Mouse (Mus musculus): Measurements from ENCODE around the gene Sox12. TPM values are rescaled to one million over a fixed set of nuclear protein-coding genes. Genes with fewer than 3 reads are reported as not detected.
"Not testable (repeated sequence)": the region's sequence is repeated elsewhere in the genome, so short reads cannot be mapped to it uniquely, and the experiment has no call there.

Sox12 gene
- total RNA-seq, 1 experiment from 2014 or later: 0.70 TPM

DNA sequence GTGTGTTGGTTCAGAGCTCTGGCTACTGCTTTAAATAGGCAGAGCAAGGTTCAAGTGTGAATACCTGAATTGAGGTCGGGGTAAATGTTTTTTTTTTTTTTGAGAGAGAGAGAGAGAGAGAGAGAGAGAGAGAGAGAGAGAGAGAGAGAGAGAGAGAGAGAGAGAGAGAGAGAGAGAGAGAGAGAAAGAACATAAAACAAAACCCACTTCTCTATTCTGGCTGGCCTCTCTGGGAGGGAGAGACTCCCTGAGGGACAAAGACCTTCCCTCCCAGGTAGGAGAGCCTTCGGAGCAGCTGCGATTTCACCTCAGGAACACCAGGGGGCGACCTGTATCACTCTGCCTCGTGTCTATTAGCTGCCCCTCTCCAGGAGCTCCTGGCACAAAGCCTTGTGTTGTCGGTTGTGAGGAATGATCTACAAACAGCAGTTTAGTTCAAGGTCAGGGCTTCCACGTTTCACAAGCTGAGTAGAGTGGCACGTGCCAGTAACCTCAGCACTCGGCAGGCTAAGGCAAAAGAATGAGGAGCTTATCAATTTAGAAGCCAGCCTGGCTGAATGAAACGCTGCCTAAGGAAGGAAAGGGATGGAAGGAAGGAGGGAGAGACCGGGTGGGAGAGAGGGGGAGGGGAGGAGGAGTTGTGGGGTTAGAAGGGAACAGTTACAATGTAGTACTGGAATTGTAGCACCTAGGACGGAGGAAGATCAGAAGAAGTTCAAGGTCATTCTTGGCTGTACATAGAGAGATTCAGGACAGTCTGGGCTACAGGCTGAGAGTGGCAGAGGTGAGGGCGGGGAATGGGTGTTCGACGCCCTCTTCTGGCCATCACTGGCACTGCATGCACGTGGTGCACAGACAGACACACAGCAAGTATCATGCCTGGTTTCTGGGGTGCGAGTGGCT, 34.4 kb downstream of the Sox12 start:
- ATAC-seq (ENCODE audit: extremely low read depth, insufficient number of reproducible peaks, low FRiP score, poor library complexity, severe bottlenecking): peak; percentile 77

DNA sequence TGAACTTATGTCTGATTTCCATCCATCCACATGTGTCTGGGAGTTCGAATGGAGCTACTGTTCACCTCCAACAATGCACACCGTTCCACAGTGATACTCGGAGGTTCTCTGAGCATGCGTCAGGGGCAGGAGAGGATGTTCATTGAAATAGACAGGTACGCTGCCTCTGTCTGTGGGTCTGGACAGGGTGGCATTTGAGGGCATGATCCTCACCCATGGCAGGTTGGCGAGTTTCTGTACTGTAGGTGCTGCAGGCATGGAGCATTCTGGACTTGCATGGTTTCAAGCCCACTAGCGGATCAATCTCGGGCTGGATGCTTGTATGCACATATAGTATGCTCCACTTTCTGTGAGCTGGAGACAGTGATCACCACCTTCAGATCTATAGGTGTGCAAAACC, 36.7 kb downstream of the Sox12 start:
- no peak for ATAC-seq (ENCODE audit: extremely low read depth, insufficient number of reproducible peaks, low FRiP score, poor library complexity, severe bottlenecking)

DNA sequence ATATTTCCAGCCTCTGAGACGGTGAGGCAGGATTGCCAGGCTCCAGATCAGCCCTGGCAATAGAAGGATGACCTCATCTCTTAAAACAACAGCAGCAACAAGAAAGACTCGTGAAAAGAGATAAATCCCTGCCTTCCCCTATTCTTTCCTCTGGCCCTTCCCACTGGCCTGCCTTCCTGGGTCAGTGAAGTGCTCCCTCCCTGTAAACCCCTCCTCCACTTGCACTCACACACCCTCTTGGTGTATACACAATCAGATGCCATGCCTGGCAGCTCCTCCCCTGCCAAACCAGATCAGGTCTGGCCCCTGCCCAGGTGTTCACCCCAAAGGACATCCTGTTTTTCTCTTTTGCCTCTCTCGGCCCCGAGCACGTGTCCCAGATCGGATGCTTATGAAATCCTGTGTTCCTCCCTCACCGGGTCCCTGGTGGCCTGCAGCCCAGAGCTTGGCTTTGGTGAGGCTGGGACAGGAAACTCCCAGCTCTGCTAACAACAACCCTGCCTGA, 37.5 kb downstream of the Sox12 start:
- no peak; the same call in 1 of the 2 replicates for ATAC-seq (ENCODE audit: extremely low read depth, insufficient number of reproducible peaks, low FRiP score, poor library complexity, severe bottlenecking)

DNA sequence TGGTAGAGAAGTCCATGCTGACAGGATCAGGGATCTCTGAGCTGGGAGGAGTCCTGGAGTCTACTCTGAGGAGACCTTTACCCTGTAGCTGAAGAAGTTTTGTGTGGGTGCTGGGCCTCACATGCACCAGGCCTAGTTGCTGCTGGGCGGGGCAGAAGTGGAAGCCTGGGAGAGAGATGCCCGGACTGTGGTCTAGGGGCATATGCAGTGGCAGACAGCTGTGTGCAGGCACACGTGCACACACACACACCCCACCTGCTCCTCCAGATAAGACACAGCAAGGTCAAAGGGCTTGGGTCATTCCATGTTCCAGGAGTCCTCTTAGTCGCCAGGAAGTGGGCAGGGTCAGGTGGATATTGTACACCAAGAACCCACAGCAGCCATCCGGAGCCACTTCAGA, 38.2 kb downstream of the Sox12 start:
- ATAC-seq (ENCODE audit: extremely low read depth, insufficient number of reproducible peaks, low FRiP score, poor library complexity, severe bottlenecking): no peak

- not testable (repeated sequence) for ATAC-seq (ENCODE audit: extremely low read depth, insufficient number of reproducible peaks, low FRiP score, poor library complexity, severe bottlenecking)
Measured at GRCm38 (mm10) chr2:152358977-152359376, 38.9 kb downstream of the Sox12 start.

- ATAC-seq (ENCODE audit: extremely low read depth, insufficient number of reproducible peaks, low FRiP score, poor library complexity, severe bottlenecking): no peak
Measured at GRCm38 (mm10) chr2:152357254-152357653, 40.6 kb downstream of the Sox12 start.

GRCm38 (mm10) chr2:152349842-152350540, 47.9 kb downstream of the Sox12 start:
- ATAC-seq (ENCODE audit: extremely low read depth, insufficient number of reproducible peaks, low FRiP score, poor library complexity, severe bottlenecking): no peak

DNA sequence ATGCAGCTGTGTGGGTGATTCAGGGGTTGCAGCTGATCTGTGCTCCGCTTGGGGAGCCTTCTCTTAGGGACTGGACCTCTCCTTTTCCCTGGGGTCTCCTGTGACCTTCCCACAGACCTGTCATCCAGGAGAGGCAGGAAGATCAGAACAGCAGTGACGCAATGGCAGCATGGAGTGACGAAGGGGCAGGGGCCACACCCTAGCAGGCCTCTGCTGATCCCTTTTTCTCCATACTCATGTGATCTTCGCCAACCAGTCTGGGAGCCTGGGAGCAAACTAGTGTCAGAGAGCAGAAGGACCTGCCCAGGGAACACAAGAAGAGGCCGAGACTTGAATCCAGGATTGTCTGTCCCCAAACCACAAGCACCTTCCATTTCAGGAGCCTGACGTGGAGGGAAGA, 48.7 kb downstream of the Sox12 start:
- ATAC-seq (ENCODE audit: extremely low read depth, insufficient number of reproducible peaks, low FRiP score, poor library complexity, severe bottlenecking): no peak

DNA sequence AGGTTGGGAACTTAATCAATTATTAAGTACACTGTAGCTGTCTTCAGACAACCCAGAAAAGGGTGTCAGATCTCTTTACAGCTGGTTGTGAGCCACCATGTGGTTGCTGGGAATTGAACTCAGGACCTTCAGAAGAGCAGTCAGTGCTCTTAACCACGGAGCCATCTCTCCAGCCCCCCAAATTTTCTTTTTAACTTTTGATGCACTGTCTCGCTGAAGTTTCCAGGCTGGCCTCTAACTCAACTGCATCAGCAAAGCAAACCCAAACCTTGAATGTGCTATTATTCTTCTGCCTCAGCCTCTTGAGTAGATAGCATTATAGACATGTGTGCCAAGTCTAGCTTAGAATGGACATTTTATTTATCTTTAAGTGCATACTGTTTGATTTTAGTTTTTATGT, 50.1 kb downstream of the Sox12 start:
- no peak for ATAC-seq (ENCODE audit: extremely low read depth, insufficient number of reproducible peaks, low FRiP score, poor library complexity, severe bottlenecking)

- no peak for ATAC-seq (ENCODE audit: extremely low read depth, insufficient number of reproducible peaks, low FRiP score, poor library complexity, severe bottlenecking)
Measured at GRCm38 (mm10) chr2:152346776-152347465, 50.9 kb downstream of the Sox12 start.

GRCm38 (mm10) chr2:152345393-152345792, 52.5 kb downstream of the Sox12 start:
- no peak for ATAC-seq (ENCODE audit: extremely low read depth, insufficient number of reproducible peaks, low FRiP score, poor library complexity, severe bottlenecking)

DNA sequence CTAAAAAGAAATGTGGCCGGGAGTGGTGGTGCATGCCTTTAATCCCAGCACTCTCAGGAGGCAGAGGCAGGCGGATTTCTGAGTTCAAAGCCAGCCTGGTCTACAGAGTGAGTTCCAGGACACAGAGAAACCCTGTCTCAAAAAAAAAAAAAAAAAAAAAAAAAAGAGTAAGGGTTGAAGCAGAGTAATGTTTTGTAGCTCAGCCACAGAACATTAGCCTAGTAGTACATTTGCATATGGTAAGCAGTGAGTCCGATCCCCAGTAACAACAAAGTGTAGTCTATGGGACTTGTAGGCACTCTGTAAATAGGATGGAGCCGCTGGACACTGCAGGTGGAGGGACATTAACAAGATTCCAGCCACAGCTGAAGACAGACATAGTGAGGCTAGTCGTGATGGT, 53.0 kb downstream of the Sox12 start:
- ATAC-seq (ENCODE audit: extremely low read depth, insufficient number of reproducible peaks, low FRiP score, poor library complexity, severe bottlenecking): no peak

GRCm38 (mm10) chr2:152344361-152344760, 53.5 kb downstream of the Sox12 start:
- ATAC-seq (ENCODE audit: extremely low read depth, insufficient number of reproducible peaks, low FRiP score, poor library complexity, severe bottlenecking): no peak

Other genes starting within 250 kb of the Sox12 start
- gene Csnk2a1, start 171.2 kb downstream of the Sox12 start, total RNA-seq (2017): 108 and 118 TPM in 2 replicates
- gene Tbc1d20, start 104.2 kb downstream of the Sox12 start, total RNA-seq (2017): 51.4 and 60.4 TPM in 2 replicates
- 90.7 and 112 TPM in 2 replicates for gene Rbck1, start 65.4 kb downstream of the Sox12 start, total RNA-seq (2017)
- 0.37 and 2.1 TPM in 2 replicates for gene Trib3, start 54.0 kb downstream of the Sox12 start, total RNA-seq (2017)
- gene Nrsn2, start 21.4 kb downstream of the Sox12 start, total RNA-seq (2017): not detected in 2 replicates
- 0.98 and 1.5 TPM in 2 replicates for gene Zcchc3, start 17.0 kb upstream of the Sox12 start, total RNA-seq (2017)
- not detected in 2 replicates for gene 6820408C15Rik, start 17.5 kb upstream of the Sox12 start, total RNA-seq (2017)
- gene Defb23, start 66.6 kb upstream of the Sox12 start, total RNA-seq (2017): not detected in 2 replicates
- gene Defb20, start 79.0 kb upstream of the Sox12 start, total RNA-seq (2017): not detected in 2 replicates
- gene Defb22, start 92.1 kb upstream of the Sox12 start, total RNA-seq (2017): not detected in 2 replicates
- gene Defb26, start 113.6 kb upstream of the Sox12 start, total RNA-seq (2017): not detected in 2 replicates
- gene Defb28, start 120.2 kb upstream of the Sox12 start, total RNA-seq (2017): not detected in 2 replicates
- gene Defb29, start 142.0 kb upstream of the Sox12 start, total RNA-seq (2017): not detected in 2 replicates
- not detected in 2 replicates for gene Gm17416, start 171.3 kb upstream of the Sox12 start, total RNA-seq (2017)
- not detected in 2 replicates for gene Defb21, start 174.7 kb upstream of the Sox12 start, total RNA-seq (2017)
- gene Defb19, start 182.2 kb upstream of the Sox12 start, total RNA-seq (2017): not detected in 2 replicates
- not detected in 2 replicates for gene Defb45, start 201.3 kb upstream of the Sox12 start, total RNA-seq (2017)
- gene Defb36, start 206.3 kb upstream of the Sox12 start, total RNA-seq (2017): not detected in 2 replicates
- not detected in 2 replicates for gene Defb25, start 225.0 kb upstream of the Sox12 start, total RNA-seq (2017)
- gene Rem1, start 228.9 kb upstream of the Sox12 start, total RNA-seq (2017): 0.35 and 2.1 TPM in 2 replicates

Measured in neutrophil, adult 5-6 weeks (primary cell).